Mouse (Mus musculus) kidney, postnatal 4 days (tissue): ENCODE measurements at regions not wholly inside any gene's neighbourhood (a gene's known extent, or its start where the extent isn't known, plus 50 kb on each side); places are given as distances from the start of the nearest gene placed in this dataset.

Experiments
- DNase-seq, 2 experiments: peaks; one replicate each; pipeline ENCODE4 v3.0.0; 2021; ENCODE audit warnings: mixed read lengths in 2 of 2

- DNase-seq, result no peak
Measured at GRCm38 (mm10) chr17:45341573-45341972, 92.0 kb downstream of the Cdc5l start.

GRCm38 (mm10) chr17:45340851-45341250 is 92.7 kb downstream of the Cdc5l start:
- no peak for DNase-seq

GRCm38 (mm10) chr17:45339226-45339625 is 94.3 kb downstream of the Cdc5l start:
- no peak for DNase-seq

GRCm38 (mm10) chr17:45338086-45338485 is 95.5 kb downstream of the Cdc5l start:
- no peak for DNase-seq

- no peak for DNase-seq
Measured at GRCm38 (mm10) chr17:45335586-45336151, 97.9 kb downstream of the Cdc5l start.

- peak in 1 of 2 experiments; percentile 30 for DNase-seq
Measured at GRCm38 (mm10) chr17:45334732-45335381, 98.7 kb downstream of the Cdc5l start.

GRCm38 (mm10) chr17:45332321-45332720 is 101.2 kb downstream of the Cdc5l start:
- DNase-seq, result no peak

GRCm38 (mm10) chr17:45329241-45329640 is 104.3 kb downstream of the Cdc5l start:
- DNase-seq, result no peak

GRCm38 (mm10) chr17:45326726-45327125 is 106.8 kb downstream of the Cdc5l start:
- DNase-seq, result no peak

GRCm38 (mm10) chr17:45326173-45326572 is 107.4 kb downstream of the Cdc5l start:
- no peak for DNase-seq

- DNase-seq, result peak; percentile 23 to 48
Measured at GRCm38 (mm10) chr17:45322842-45323241, 110.7 kb downstream of the Cdc5l start.

- no peak for DNase-seq
Measured at GRCm38 (mm10) chr17:45320074-45320473, 113.5 kb downstream of the Cdc5l start.

- peak; percentile 52 to 71 for DNase-seq
Measured at GRCm38 (mm10) chr17:45318211-45319076, 115.1 kb downstream of the Cdc5l start.

GRCm38 (mm10) chr17:45312510-45313266 is 120.8 kb downstream of the Cdc5l start:
- DNase-seq, result peak; percentile 62 to 74

- peak; percentile 47 to 55 for DNase-seq
Measured at GRCm38 (mm10) chr17:45306506-45306905, 127.0 kb downstream of the Cdc5l start.

- DNase-seq, result no peak
Measured at GRCm38 (mm10) chr17:45303183-45303582, 130.4 kb downstream of the Cdc5l start.

- no peak for DNase-seq
Measured at GRCm38 (mm10) chr17:45298355-45298754, 135.2 kb downstream of the Cdc5l start.

GRCm38 (mm10) chr17:45297860-45298259 is 135.7 kb downstream of the Cdc5l start:
- no peak for DNase-seq

GRCm38 (mm10) chr17:45296363-45296762 is 137.2 kb downstream of the Cdc5l start:
- no peak for DNase-seq

- no peak for DNase-seq
Measured at GRCm38 (mm10) chr17:45294886-45295285, 138.7 kb downstream of the Cdc5l start.

GRCm38 (mm10) chr17:45294256-45294865 is 139.2 kb downstream of the Cdc5l start:
- DNase-seq, result no peak

- DNase-seq, result no peak
Measured at GRCm38 (mm10) chr17:45292883-45293282, 140.7 kb downstream of the Cdc5l start.
